Mouse (Mus musculus) liver, adult 2 months (tissue): ENCODE measurements at regions not wholly inside any gene's neighbourhood (a gene's known extent, or its start where the extent isn't known, plus 50 kb on each side); places are given as distances from the start of the nearest gene placed in this dataset.

Experiments used
- DNase-seq: peaks from one replicate; pipeline ENCODE4 v3.0.0-alpha.2; 2011; ENCODE audit warnings: low read depth, low spot score; ENCODE audit errors: extremely low read depth
- H3K27ac ChIP-seq: fragments of 200-500 bp; replicated peaks from 2 replicates; pipeline ENCODE4 v1.5.1; 2012; ENCODE audit warnings: low read depth, mild to moderate bottlenecking, control low read depth, inconsistent platforms, low read length; ENCODE audit not compliant: insufficient read depth
- H3K27me3 ChIP-seq: fragments of 200-500 bp; 2 replicates; pipeline ENCODE4 v1.6.1; 2012; ENCODE audit warnings: mild to moderate bottlenecking, moderate library complexity, low read length, inconsistent platforms; ENCODE audit not compliant: control insufficient read depth, insufficient read depth
- H3K36me3 ChIP-seq: fragments of 200-500 bp; 2 replicates; pipeline ENCODE4 v1.6.1; 2012; ENCODE audit warnings: low read length, inconsistent platforms; ENCODE audit not compliant: control insufficient read depth, insufficient read depth
- H3K4me1 ChIP-seq: fragments of 200-500 bp; 2 replicates; pipeline ENCODE4 v1.6.1; 2011; ENCODE audit warnings: low read length; ENCODE audit not compliant: control insufficient read depth, insufficient read depth
- H3K4me3 ChIP-seq: fragments of 200-500 bp; 2 replicates; pipeline ENCODE4 v1.5.1; 2011; ENCODE audit warnings: low read depth, mild to moderate bottlenecking, control low read depth, low read length, moderate library complexity; ENCODE audit not compliant: insufficient read depth
- H3K79me2 ChIP-seq: fragments of 200-500 bp; 2 replicates; pipeline ENCODE4 v1.6.1; 2012; ENCODE audit warnings: inconsistent platforms, mild to moderate bottlenecking, low read length, moderate library complexity; ENCODE audit not compliant: control insufficient read depth, insufficient read depth
- H3K9ac ChIP-seq: fragments of 200-500 bp; 2 replicates; pipeline ENCODE4 v1.6.1; 2012; ENCODE audit warnings: low read depth, mild to moderate bottlenecking, control low read depth, inconsistent platforms, low read length
- CTCF ChIP-seq: fragments of 200-500 bp; IDR thresholded peaks from 2 replicates; pipeline ENCODE4 v1.5.1; 2011; ENCODE audit warnings: low read depth, low read length, control low read depth
- POLR2A ChIP-seq: fragments of 200-500 bp; IDR thresholded peaks from 2 replicates; pipeline ENCODE4 v1.6.1; 2011; ENCODE audit warnings: low read length, control low read depth; ENCODE audit not compliant: insufficient read depth; ENCODE audit errors: extremely low read depth
- WGBS: fragments of 180-500 bp; shearing (Covaris S2); methylation state at CpG from one replicate; pipeline ENCODE4 v1.1.7; 2018; 5-methylcytosine and 5-hydroxymethylcytosine counted together

DNA sequence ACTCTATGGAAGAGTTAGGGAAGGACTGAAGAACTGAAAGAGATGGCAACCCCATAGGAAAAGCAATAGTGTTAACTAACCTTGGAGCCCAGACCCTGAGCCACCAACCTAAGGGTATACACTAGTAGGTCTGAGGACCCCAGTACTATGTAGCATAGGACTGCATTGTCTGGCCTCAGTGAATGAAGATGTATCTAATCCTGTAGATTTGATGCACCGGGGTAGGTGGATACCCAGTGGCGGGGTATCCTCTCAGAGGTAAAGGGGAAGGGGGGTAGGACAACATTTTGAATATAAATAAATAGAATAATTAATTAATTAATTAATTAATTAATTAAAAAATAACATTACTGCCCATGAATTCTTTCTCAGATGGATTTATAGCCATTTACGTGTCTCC, 387.9 kb upstream of the 4921530L21Rik start:
- Histone ChIP-seq H3K79me2 (no peaks in the 10 kb centered on the region), H3K27ac (no peak overlapping the region)

DNA sequence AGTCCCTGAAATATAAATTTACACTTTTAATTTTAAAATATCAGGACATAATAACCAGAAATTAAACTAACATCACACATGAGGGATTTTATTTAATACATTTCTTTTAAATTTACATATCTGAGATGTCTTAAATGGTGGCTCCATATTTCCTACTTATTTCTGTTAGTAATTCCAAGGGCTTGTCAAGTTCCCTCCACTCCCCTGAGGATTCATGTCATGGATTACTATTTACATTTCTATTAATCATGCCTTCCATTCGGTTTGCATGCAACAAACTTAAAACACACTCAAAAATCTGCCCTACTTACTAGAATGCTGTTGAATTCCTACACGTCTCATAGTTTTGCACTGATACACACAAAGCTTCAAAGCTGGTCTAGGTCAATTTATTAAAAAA, 387.1 kb upstream of the 4921530L21Rik start:
- Histone ChIP-seq H3K27me3 (no peaks in the 10 kb centered on the region), H3K4me3 (no peak overlapping the region), H3K79me2 (no peaks in the 10 kb centered on the region), H3K27ac (no peak overlapping the region), H3K4me1 (no peaks in the 10 kb centered on the region), H3K36me3 (no peaks in the 10 kb centered on the region), H3K9ac (no peak overlapping the region)
- DNase-seq, result no peak
- TF ChIP-seq CTCF, result no peak
- TF ChIP-seq POLR2A, result no peak
- 73% methylated on average over 2 of the region's 2 CpGs for WGBS

More for the DNA sequence above, 387.9 kb upstream of the 4921530L21Rik start:
- 92% methylated on average over 3 of the region's 3 CpGs for WGBS
- Histone ChIP-seq H3K27me3 (no peaks in the 10 kb centered on the region), H3K36me3 (no peaks in the 10 kb centered on the region), H3K4me3 (no peak overlapping the region), H3K9ac (no peak overlapping the region), H3K4me1 (no peaks in the 10 kb centered on the region)
- TF ChIP-seq POLR2A (no peak), CTCF (no peak)
- DNase-seq, result no peak

GRCm38 (mm10) chr14:95515072-95515471, 366.0 kb upstream of the 4921530L21Rik start:
- H3K79me2 ChIP-seq, result no peaks in the 10 kb centered on the region
- H3K27ac ChIP-seq, result no peak overlapping the region
- no peaks in the 10 kb centered on the region for H3K4me1 ChIP-seq
- 78% methylated on average over 1 of the region's 1 CpGs for WGBS
- H3K4me3 ChIP-seq, result no peak overlapping the region
- H3K9ac ChIP-seq, result no peak overlapping the region
- DNase-seq, result no peak
- no peak for TF ChIP-seq CTCF
- TF ChIP-seq POLR2A, result no peak
- no peaks in the 10 kb centered on the region for H3K36me3 ChIP-seq
- no peaks in the 10 kb centered on the region for H3K27me3 ChIP-seq

- H3K4me3 ChIP-seq, result no peak overlapping the region
- no peaks in the 10 kb centered on the region for H3K27me3 ChIP-seq
- WGBS, result 65% methylated on average over 1 of the region's 1 CpGs
- no peak for TF ChIP-seq CTCF
- no peak for TF ChIP-seq POLR2A
- no peaks in the 10 kb centered on the region for H3K36me3 ChIP-seq
- H3K9ac ChIP-seq, result no peak overlapping the region
- no peak overlapping the region for H3K27ac ChIP-seq
- DNase-seq, result no peak
- H3K79me2 ChIP-seq, result no peaks in the 10 kb centered on the region
- no peaks in the 10 kb centered on the region for H3K4me1 ChIP-seq
Measured at GRCm38 (mm10) chr14:95518837-95519236, 362.2 kb upstream of the 4921530L21Rik start.

DNA sequence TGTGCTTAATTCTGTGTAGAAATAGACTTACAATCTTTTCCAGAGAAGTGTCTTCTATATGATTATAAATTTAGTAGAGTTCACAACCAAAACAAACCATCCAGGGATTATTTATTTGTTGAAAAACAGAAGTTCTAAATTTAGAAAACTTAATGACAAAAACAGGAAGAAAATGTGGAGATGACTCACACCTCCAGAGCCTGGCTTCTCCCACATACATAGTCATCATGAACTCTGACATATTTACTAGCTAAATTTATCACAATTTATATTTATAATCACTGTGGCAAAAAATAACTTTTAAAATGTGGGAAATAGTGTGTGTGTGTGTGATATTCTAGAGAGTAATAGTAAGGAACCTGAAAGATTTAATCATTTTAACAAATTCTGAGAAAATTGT, 337.2 kb upstream of the 4921530L21Rik start:
- Histone ChIP-seq H3K27me3 (no peaks in the 10 kb centered on the region), H3K4me3 (no peak overlapping the region), H3K9ac (no peak overlapping the region), H3K4me1 (no peaks in the 10 kb centered on the region), H3K79me2 (no peaks in the 10 kb centered on the region), H3K36me3 (no peaks in the 10 kb centered on the region), H3K27ac (no peak overlapping the region)
- TF ChIP-seq CTCF, result no peak
- no peak for TF ChIP-seq POLR2A
- DNase-seq, result no peak

GRCm38 (mm10) chr14:95591075-95591474, 290.0 kb upstream of the 4921530L21Rik start:
- Histone ChIP-seq H3K4me1 (no peaks in the 10 kb centered on the region), H3K4me3 (no peak overlapping the region), H3K36me3 (no peaks in the 10 kb centered on the region), H3K9ac (no peak overlapping the region), H3K27ac (no peak overlapping the region), H3K79me2 (no peaks in the 10 kb centered on the region), H3K27me3 (no peaks in the 10 kb centered on the region)
- WGBS, result 61% methylated on average over 3 of the region's 3 CpGs
- peak; percentile 28 for DNase-seq
- no peak for TF ChIP-seq POLR2A
- no peak for TF ChIP-seq CTCF

DNA sequence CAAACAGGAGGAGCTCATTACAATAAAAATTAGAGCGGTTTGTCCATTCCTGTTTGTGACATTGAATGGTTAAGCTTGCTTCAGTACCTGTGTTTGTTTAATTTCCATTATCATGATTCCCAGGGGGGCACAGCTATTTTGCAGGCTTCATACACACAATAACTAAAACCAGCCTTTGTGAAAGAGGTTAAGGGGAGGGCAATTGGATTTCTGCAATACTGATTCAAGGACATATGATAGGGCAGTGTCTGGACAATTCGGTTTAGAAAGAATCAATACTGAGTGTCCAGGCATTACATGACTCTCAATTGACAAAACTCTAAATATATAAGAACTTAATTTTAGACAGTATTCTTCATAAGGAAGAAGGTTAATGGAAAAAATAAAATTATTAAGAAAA, 284.7 kb upstream of the 4921530L21Rik start:
- Histone ChIP-seq H3K36me3 (no peaks in the 10 kb centered on the region), H3K27me3 (no peaks in the 10 kb centered on the region), H3K79me2 (no peaks in the 10 kb centered on the region), H3K4me3 (no peak overlapping the region), H3K4me1 (no peaks in the 10 kb centered on the region), H3K9ac (no peak overlapping the region), H3K27ac (no peak overlapping the region)
- 52% methylated on average over 2 of the region's 2 CpGs for WGBS
- peak; percentile 16 for DNase-seq
- no peak for TF ChIP-seq POLR2A
- TF ChIP-seq CTCF, result no peak
